Mouse (Mus musculus) A20 (cell line): Measurements from ENCODE around the gene Cntn1.
A peak's percentile ranks its signal among the peaks of the same experiment; 100 is the strongest.

Experiments
- DNase-seq: peaks from one replicate; pipeline ENCODE4 v3.0.0-alpha.2; 2011; ENCODE audit warnings: low read depth, low spot score

Gene Cntn1

GRCm38 (mm10) chr15:92137026-92137425, 86.1 kb downstream of the Cntn1 start:
- no peak for DNase-seq

- DNase-seq: no peak
These were observed 91.0 kb downstream of the Cntn1 start for GRCm38 (mm10) chr15:92141972-92142371.

GRCm38 (mm10) chr15:92154921-92155320, 104.0 kb downstream of the Cntn1 start:
- no peak for DNase-seq

DNA sequence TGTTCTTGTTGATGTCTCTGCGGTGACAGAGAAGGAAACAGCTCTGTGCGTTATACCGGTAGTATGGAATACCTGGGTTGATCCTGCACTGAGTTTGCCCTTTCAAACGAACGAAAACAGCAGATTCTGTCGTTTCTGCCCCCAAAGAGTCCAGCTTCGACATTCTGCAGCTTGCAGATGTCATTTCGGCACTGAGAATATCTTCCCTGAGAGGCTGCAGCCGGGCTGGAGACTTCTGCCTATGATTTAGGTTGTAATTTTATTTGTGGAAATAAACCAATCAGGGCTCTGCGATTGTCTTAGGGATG, 109.8 kb downstream of the Cntn1 start:
- no peak for DNase-seq

GRCm38 (mm10) chr15:92161163-92162025, 110.4 kb downstream of the Cntn1 start:
- no peak for DNase-seq

- no peak for DNase-seq
These were observed 111.9 kb downstream of the Cntn1 start for GRCm38 (mm10) chr15:92162835-92163234.

GRCm38 (mm10) chr15:92164127-92164526, 113.2 kb downstream of the Cntn1 start:
- no peak for DNase-seq

GRCm38 (mm10) chr15:92166266-92166665, 115.3 kb downstream of the Cntn1 start:
- DNase-seq: no peak

GRCm38 (mm10) chr15:92175739-92176138, 124.8 kb downstream of the Cntn1 start:
- DNase-seq: no peak

- DNase-seq: no peak
These were observed 126.4 kb downstream of the Cntn1 start for GRCm38 (mm10) chr15:92177413-92177812.

GRCm38 (mm10) chr15:92185484-92185883, 134.5 kb downstream of the Cntn1 start:
- no peak for DNase-seq

GRCm38 (mm10) chr15:92190000-92190399, 139.0 kb downstream of the Cntn1 start:
- no peak for DNase-seq

DNA sequence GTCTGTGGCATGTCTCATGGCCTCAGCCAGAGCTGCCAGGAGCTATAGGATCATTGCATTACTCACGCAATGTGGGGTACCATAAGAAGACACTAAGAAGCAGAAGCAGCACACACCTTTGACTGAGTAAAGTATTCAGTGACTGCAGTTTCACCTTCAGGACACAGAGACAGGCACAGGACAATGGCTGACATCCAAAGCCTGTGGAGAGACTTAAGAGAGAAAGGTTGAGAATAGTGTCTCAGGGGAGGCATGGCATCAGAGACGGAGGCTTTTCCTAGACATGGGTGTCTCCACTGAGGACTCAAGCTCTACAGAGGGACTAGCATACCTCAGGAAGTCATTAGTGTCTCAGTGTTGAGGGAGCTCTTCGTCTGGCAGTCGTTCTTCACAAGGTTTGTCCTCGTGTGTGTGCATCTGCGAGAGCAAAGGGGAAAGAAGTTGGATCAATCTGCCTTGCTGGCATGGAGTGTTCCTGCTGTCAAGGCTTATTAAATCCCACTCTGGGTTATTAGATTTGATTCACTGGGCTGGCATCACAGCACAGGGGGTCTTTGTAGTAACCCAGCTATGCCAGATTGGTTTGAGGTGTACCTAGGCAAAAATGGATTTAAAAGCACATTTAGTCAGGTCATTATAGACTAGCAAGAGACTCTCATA, 149.5 kb downstream of the Cntn1 start:
- DNase-seq: no peak

DNA sequence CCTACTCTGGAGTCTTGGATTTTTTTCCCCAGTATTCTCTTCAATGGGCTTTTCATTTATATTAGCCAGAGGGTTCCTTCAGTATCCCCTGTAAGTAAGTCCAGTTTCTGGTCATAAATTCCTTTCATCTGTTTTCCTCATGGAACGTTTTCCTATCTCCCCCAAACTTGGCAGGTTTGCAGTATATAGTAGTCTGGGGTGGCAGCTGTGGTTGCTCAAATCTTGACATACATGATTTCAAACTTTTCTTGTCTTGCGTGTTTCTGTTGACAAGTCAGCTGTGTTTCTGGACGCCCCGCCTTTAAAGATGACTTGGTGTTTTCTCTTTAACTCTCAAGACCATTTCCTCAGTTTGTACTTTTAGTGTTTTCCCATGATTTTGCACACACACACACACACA, 155.7 kb downstream of the Cntn1 start:
- DNase-seq: no peak

- DNase-seq: no peak
These were observed 158.8 kb downstream of the Cntn1 start for GRCm38 (mm10) chr15:92209778-92210177.

DNA sequence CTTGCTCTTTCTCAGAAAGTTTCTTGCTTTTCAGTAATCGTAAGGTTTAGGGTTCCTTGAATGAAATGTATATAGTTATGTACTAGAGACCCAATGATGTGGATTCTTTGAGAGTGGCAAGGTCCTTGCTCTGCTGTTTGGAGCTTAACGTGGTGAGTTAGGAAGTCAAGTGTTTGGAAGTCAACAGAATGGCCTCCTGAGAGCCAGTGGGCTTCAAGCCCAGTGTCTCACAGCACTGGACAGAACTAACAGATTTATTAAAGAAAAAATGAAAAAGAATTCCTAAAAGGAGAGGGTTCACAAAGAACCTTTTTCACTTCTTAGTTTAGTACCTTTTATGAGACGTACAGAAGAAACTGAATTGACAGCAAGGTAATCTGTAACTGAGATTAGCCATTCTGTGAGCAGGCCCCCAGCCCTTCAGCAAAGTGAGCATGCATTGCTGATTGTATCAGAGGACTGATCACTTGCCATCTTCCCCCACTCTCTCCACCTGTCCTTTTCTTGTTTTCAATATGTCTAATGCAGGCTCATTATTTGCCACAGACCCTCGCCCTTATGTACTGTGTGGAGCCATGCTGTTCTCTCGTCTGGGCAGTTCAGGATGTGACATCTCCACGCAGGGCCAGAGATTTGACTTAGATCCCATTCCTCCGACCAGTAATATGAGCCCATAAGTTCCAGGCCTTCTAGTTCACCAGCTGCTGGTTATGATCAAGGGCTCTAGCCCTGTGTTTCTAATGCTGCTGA, 159.7 kb downstream of the Cntn1 start:
- DNase-seq: no peak

DNA sequence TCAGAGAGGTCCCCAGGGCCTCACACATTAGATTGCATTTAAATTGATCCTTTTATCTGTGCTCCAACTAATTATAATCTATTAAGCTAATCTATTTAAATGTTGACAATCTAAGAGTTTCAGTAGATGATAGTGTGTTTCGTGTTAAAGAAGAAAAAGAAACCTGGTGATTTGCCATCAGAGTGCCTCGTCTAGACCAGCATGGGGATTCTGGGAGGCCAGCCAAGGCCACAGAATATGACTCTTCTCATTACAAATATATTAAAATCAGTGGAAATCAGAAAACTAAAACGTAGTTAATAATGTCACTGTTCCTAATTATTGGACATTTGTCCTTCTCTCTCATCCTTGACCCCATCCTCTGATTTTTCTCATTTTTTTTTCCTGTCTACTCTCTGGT, 164.9 kb downstream of the Cntn1 start:
- no peak for DNase-seq

- no peak for DNase-seq
These were observed 170.5 kb downstream of the Cntn1 start for GRCm38 (mm10) chr15:92221446-92221845.

- DNase-seq: peak; percentile 57
These were observed 180.4 kb downstream of the Cntn1 start for GRCm38 (mm10) chr15:92231386-92231785.

DNA sequence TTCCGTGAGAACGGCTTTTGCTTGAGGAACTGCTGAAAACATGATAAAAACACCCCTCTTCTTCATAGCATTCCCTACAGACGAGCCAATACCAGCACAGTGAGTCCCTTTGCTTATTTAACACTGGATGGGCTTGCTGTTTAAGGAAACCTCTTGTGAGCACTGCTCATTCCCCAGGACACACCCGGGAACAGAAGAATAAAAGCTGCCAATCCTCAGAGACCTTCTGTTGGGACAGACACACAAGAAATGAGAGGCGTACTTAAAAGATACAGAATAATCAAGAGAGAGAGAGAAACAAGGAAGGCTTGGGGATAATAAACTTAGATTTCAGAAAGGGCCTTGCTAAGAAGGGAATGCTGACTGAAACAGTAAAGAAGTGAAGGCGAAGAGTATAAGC, 184.9 kb downstream of the Cntn1 start:
- DNase-seq: no peak

- peak; percentile 77 for DNase-seq
These were observed 214.2 kb downstream of the Cntn1 start for GRCm38 (mm10) chr15:92264980-92265707.

DNA sequence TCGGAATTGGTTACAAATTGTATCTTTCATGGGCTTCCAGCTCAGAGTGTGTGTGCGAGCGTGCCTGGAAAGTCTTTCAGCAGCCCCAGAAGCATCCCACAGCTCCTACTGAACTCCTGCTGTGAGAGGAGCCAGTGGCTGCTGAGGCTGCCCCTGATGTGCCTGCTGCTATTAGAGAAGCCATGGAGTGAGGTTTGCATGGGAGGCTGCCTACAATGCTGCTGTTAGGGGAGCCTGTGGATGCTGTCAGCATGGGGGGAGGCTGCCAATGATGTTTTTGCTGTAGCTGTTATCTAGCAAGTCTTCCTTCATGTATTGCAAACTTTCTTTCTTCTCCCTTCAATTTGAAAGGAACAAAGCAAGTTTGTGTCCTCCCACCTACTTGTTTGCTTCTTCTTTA, 217.4 kb downstream of the Cntn1 start:
- no peak for DNase-seq
